Mouse (Mus musculus): ENCODE measurements around the gene Slc7a8.

- TF ChIP-seq POLR2A (IDR thresholded peaks at IDR 0.05; ENCODE audit: low read depth, low read length) (no peak), CTCF (conservative IDR thresholded peaks at IDR 0.05; ENCODE audit: insufficient read depth, insufficient read length, low read depth, low read length) (no peak)
These were observed 1.7 kb downstream of the Slc7a8 start for GRCm38 (mm10) chr14:54780084-54780483.
